ENCODE assay signal across 8 mouse cellular contexts in genomic region chr15:103239130-103239684, GRCm38 (mm10). TPM values are rescaled to one million over a fixed set of nuclear protein-coding genes. Genes with fewer than 3 reads are reported as not detected.
DNase-seq lines count a peak whose midpoint lies in the region; ATAC-seq and TF ChIP-seq lines count a peak whose summit lies in the region.

No protein-coding gene starts in this region.

- no peaks in the 10 kb centered on the region for H3K9me3 ChIP-seq in hindbrain, embryonic 10.5 days
- H3K9me3 ChIP-seq in lung, embryonic 15.5 days: no peaks in the 10 kb centered on the region

- peak; percentile 92 for ATAC-seq in lung, embryonic 15.5 days (ENCODE audit: borderline replicate concordance, extremely low read depth, low FRiP score, low TSS enrichment)

- H3K36me3 ChIP-seq in hindbrain, embryonic 10.5 days: peaks cover 64% of the 10 kb centered on the region
- H3K36me3 ChIP-seq in lung, embryonic 15.5 days: peaks cover 38% of the 10 kb centered on the region
- H3K36me3 ChIP-seq in thymus, adult 2 months (ENCODE audit: control insufficient read depth, insufficient read depth, low read length): peaks cover 28% of the 10 kb centered on the region

- H3K4me2 ChIP-seq in lung, embryonic 15.5 days: peak overlapping the region; percentile 57

- no peaks in the 10 kb centered on the region for H3K27me3 ChIP-seq in hindbrain, embryonic 10.5 days (ENCODE audit: insufficient read depth, poor library complexity, severe bottlenecking)
- no peaks in the 10 kb centered on the region for H3K27me3 ChIP-seq in lung, embryonic 15.5 days
- no peaks in the 10 kb centered on the region for H3K27me3 ChIP-seq in thymus, adult 2 months (ENCODE audit: control insufficient read depth, insufficient read depth, low read length)

- peak; percentile 96 for DNase-seq in Muller cell, postnatal 12 days (ENCODE audit: inconsistent ontology term)
- DNase-seq in cerebellum, adult 9-10 months: peak; percentile 98
- DNase-seq in forelimb bud, embryonic 11.5 days (ENCODE audit: low read depth, low spot score): peak; percentile 98
- peak; percentile 96 for DNase-seq in hindbrain, embryonic 10.5 days (ENCODE audit: low spot score)
- DNase-seq in layer of hippocampus, adult 9-10 months (ENCODE audit: low spot score): peak; percentile 88
- DNase-seq in ovary, adult 18-20 months (ENCODE audit: low spot score): peak; percentile 94
- peak; percentile 91 for DNase-seq in thymus, adult 2 months

- H3K4me1 ChIP-seq in hindbrain, embryonic 10.5 days (replicated peaks): peaks cover 35% of the 10 kb centered on the region
- peaks cover 34% of the 10 kb centered on the region for H3K4me1 ChIP-seq in lung, embryonic 15.5 days
- H3K4me1 ChIP-seq in thymus, adult 2 months (replicated peaks; ENCODE audit: control insufficient read depth, insufficient read depth, low read length): peaks cover 8% of the 10 kb centered on the region

- WGBS in hindbrain, embryonic 10.5 days: under 1% methylated on average over 26 of the region's 26 CpGs
- WGBS in lung, embryonic 15.5 days: under 1% methylated on average over 26 of the region's 26 CpGs
- under 1% methylated on average over 26 of the region's 26 CpGs for WGBS in thymus, adult 2 months

- peak overlapping the region; percentile 82 for H3K4me3 ChIP-seq in hindbrain, embryonic 10.5 days
- peak overlapping the region; percentile 76 for H3K4me3 ChIP-seq in lung, embryonic 15.5 days
- peak overlapping the region; percentile 83 for H3K4me3 ChIP-seq in thymus, adult 2 months (ENCODE audit: control insufficient read depth, insufficient read depth, low read length)

- H3K27ac ChIP-seq in hindbrain, embryonic 10.5 days: peak overlapping the region; percentile 98
- peak overlapping the region; percentile 95 for H3K27ac ChIP-seq in lung, embryonic 15.5 days
- H3K27ac ChIP-seq in thymus, adult 2 months (ENCODE audit: control insufficient read depth, insufficient read depth, low read length): peak overlapping the region; percentile 84

- TF ChIP-seq POLR2A in thymus, adult 2 months (IDR thresholded peaks at IDR 0.05; ENCODE audit: control insufficient read depth, extremely low read depth, insufficient read depth, low read length, poor library complexity): no peak

- peak overlapping the region; percentile 57 for H3K9ac ChIP-seq in lung, embryonic 15.5 days

- TF ChIP-seq CTCF in thymus, adult 2 months (IDR thresholded peaks at IDR 0.05; ENCODE audit: borderline replicate concordance, control insufficient read depth, extremely low read depth, insufficient read depth, low read length, poor library complexity): peak; percentile 27; the same call in 1 of the 2 replicates

RNA-seq across cellular contexts. Expression of gene Cbx5, which starts 0.4 kb away (rescaled TPM):
- 157 and 186 TPM in 2 replicates for polyA plus RNA-seq in hindbrain, embryonic 10.5 days (2016; fragmentation: Nextera tagmentation; extraction: Ambion mirVana)
- 115 and 117 TPM in 2 replicates for polyA plus RNA-seq in lung, embryonic 15.5 days (2015; fragmentation: Nextera tagmentation; extraction: Ambion mirVana)
- 34.2 and 37.0 TPM in 2 replicates for polyA plus RNA-seq in thymus, adult 2 months (2012; rRNA removed)

RNA-seq across cellular contexts. Expression of gene Hnrnpa1, which starts 1.0 kb away (rescaled TPM):
- polyA plus RNA-seq in hindbrain, embryonic 10.5 days (2016; fragmentation: Nextera tagmentation; extraction: Ambion mirVana): 1,344 and 1,669 TPM in 2 replicates
- polyA plus RNA-seq in lung, embryonic 15.5 days (2015; fragmentation: Nextera tagmentation; extraction: Ambion mirVana): 860 and 895 TPM in 2 replicates
- polyA plus RNA-seq in thymus, adult 2 months (2012; rRNA removed): 155 and 178 TPM in 2 replicates

RNA-seq across cellular contexts. Expression of gene Nfe2, which starts 19.0 kb away (rescaled TPM):
- 7.3 and 8.5 TPM in 2 replicates for polyA plus RNA-seq in hindbrain, embryonic 10.5 days (2016; fragmentation: Nextera tagmentation; extraction: Ambion mirVana)
- 3.6 and 4.7 TPM in 2 replicates for polyA plus RNA-seq in lung, embryonic 15.5 days (2015; fragmentation: Nextera tagmentation; extraction: Ambion mirVana)
- 4.9 and 7.3 TPM in 2 replicates for polyA plus RNA-seq in thymus, adult 2 months (2012; rRNA removed)

RNA-seq across cellular contexts. Expression of gene Copz1, which starts 33.3 kb away (rescaled TPM):
- 288 and 299 TPM in 2 replicates for polyA plus RNA-seq in hindbrain, embryonic 10.5 days (2016; fragmentation: Nextera tagmentation; extraction: Ambion mirVana)
- polyA plus RNA-seq in lung, embryonic 15.5 days (2015; fragmentation: Nextera tagmentation; extraction: Ambion mirVana): 287 and 293 TPM in 2 replicates
- polyA plus RNA-seq in thymus, adult 2 months (2012; rRNA removed): 106 and 124 TPM in 2 replicates

Comparison
In these comparisons a context has a peak if more than half of its experiments do, and no peak if none do; other contexts are left out.
1. Peak in every context shown above with its lines: DNase-seq, ATAC-seq, H3K4me3 ChIP-seq and H3K27ac ChIP-seq.